Comparison of ENCODE assay signal across 8 mouse cellular contexts in the genomic region with DNA sequence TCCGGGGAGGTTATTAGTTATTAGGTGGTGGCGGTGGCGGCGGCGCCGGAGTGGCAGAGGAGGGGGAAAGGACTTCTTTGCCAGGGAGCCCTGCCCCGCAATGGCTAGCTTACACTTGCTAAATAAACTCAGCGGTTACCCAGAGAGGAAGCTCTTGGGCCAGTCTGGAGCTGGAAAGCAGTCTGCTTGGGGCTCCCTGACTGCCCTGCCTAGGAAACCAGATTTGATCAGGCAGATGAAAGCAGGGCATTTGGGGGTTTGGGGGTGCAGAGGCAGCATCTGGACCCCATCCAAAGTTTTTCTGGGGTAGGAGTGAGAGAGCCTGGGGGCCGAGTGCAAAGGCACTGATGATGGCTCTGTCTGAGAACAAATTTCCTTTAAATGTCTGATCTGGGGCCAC. TPM values are rescaled to one million over a fixed set of nuclear protein-coding genes. Genes with fewer than 3 reads are reported as not detected.
DNase-seq lines count a peak whose midpoint lies in the region; ATAC-seq and TF ChIP-seq lines count a peak whose summit lies in the region.

No protein-coding gene starts in this region.

- H3K36me3 ChIP-seq in lung, embryonic 15.5 days: no peaks in the 10 kb centered on the region
- no peaks in the 10 kb centered on the region for H3K36me3 ChIP-seq in intestine, embryonic 16.5 days (ENCODE audit: control insufficient read depth, insufficient read depth, low read length)

- H3K4me3 ChIP-seq in lung, embryonic 15.5 days: peak overlapping the region; percentile 39
- peak overlapping the region; percentile 68 for H3K4me3 ChIP-seq in embryonic fibroblast, embryonic 13.5 days (ENCODE audit: insufficient read depth, low read length)
- H3K4me3 ChIP-seq in intestine, embryonic 16.5 days (ENCODE audit: low read length): peak overlapping the region; percentile 42

- 1% methylated on average over 7 of the region's 9 CpGs for WGBS in lung, embryonic 15.5 days
- WGBS in intestine, embryonic 16.5 days: 3% methylated on average over 9 of the region's 9 CpGs

- peak overlapping the region; percentile 70 for H3K4me2 ChIP-seq in lung, embryonic 15.5 days
- peak overlapping the region; percentile 65 for H3K4me2 ChIP-seq in intestine, embryonic 16.5 days (ENCODE audit: low read depth, low read length)

- H3K27ac ChIP-seq in lung, embryonic 15.5 days: no peak overlapping the region
- H3K27ac ChIP-seq in embryonic fibroblast, embryonic 13.5 days (ENCODE audit: insufficient read depth, low read length): peak overlapping the region; percentile 89
- no peak overlapping the region for H3K27ac ChIP-seq in intestine, embryonic 16.5 days (ENCODE audit: low read length)

- ATAC-seq in lung, embryonic 15.5 days (ENCODE audit: borderline replicate concordance, extremely low read depth, low FRiP score, low TSS enrichment): no peak; the same call in 1 of the 2 replicates
- ATAC-seq in intestine, embryonic 16.5 days: no peak

- no peaks in the 10 kb centered on the region for H3K9me3 ChIP-seq in lung, embryonic 15.5 days
- no peaks in the 10 kb centered on the region for H3K9me3 ChIP-seq in intestine, embryonic 16.5 days (ENCODE audit: control insufficient read depth, low read length)

- peaks cover 5% of the 10 kb centered on the region for H3K27me3 ChIP-seq in lung, embryonic 15.5 days
- H3K27me3 ChIP-seq in intestine, embryonic 16.5 days (replicated peaks; ENCODE audit: control insufficient read depth, insufficient read depth, low read length): peaks cover 8% of the 10 kb centered on the region; the same call in 1 of the 2 replicates

- H3K4me1 ChIP-seq in lung, embryonic 15.5 days: peaks cover 10% of the 10 kb centered on the region
- no peaks in the 10 kb centered on the region; the same call in 1 of the 2 replicates for H3K4me1 ChIP-seq in embryonic fibroblast, embryonic 13.5 days (ENCODE audit: control insufficient read depth, insufficient read depth, low read length)
- peaks cover 5% of the 10 kb centered on the region; the same call in 1 of the 2 replicates for H3K4me1 ChIP-seq in intestine, embryonic 16.5 days (ENCODE audit: control insufficient read depth, insufficient read depth, low read length)

- H3K9ac ChIP-seq in lung, embryonic 15.5 days: 0 out of 2 replicates have a peak overlapping the region, but pooled peaks have one; percentile 23
- H3K9ac ChIP-seq in intestine, embryonic 16.5 days (ENCODE audit: low read depth, low read length): peak overlapping the region; percentile 55

- no peak for TF ChIP-seq POLR2A in embryonic fibroblast, embryonic 13.5 days (IDR thresholded peaks at IDR 0.05; ENCODE audit: low read depth, low read length)

- DNase-seq in lung, adult 18-20 months: no peak
- DNase-seq in neural tube, embryonic 10.5 days (ENCODE audit: extremely low spot score, low spot score): peak; percentile 41
- DNase-seq in yolk sac, embryonic 10.5 days (ENCODE audit: low spot score): no peak
- no peak for DNase-seq in T-cell, adult 2 months (ENCODE audit: low spot score)
- DNase-seq in layer of hippocampus, adult 9-10 months (ENCODE audit: low spot score): no peak

- no peak for TF ChIP-seq CTCF in embryonic fibroblast, embryonic 13.5 days (IDR thresholded peaks at IDR 0.05; ENCODE audit: borderline replicate concordance, insufficient read depth, low read length)

RNA-seq across cellular contexts. Expression of a gene that starts 6.1 kb away (rescaled TPM):
- polyA plus RNA-seq in lung, embryonic 15.5 days (2015; fragmentation: Nextera tagmentation; extraction: Ambion mirVana): 3.5 and 4.7 TPM in 2 replicates
- 105 and 296 TPM in 2 replicates for polyA plus RNA-seq in embryonic fibroblast, embryonic 13.5 days (2011; ENCODE audit: insufficient read length, low read depth, missing spikeins)
- 2.5 and 3.4 TPM in 2 replicates for polyA plus RNA-seq in intestine, embryonic 16.5 days (2015; fragmentation: Nextera tagmentation; extraction: Ambion mirVana)

Comparison
In these comparisons a context has a peak if more than half of its experiments do, and no peak if none do; other contexts are left out.
1. RNA of a gene that starts 6.1 kb away (polyA plus RNA-seq): 105 to 296 TPM in embryonic fibroblast, embryonic 13.5 days; 3.5 to 4.7 TPM in lung, embryonic 15.5 days and 2.5 to 3.4 TPM in intestine, embryonic 16.5 days; every median in the first group is over 10 times any median in the second.
2. Peak in every context shown above with its lines, with median percentiles within 50 percentile points of each other: H3K4me3 ChIP-seq.